Mouse (Mus musculus): ENCODE data around the gene Asna1. TPM values are rescaled to one million over a fixed set of nuclear protein-coding genes. Genes with fewer than 3 reads are reported as not detected.
A peak's percentile ranks its signal among the peaks of the same experiment; 100 is the strongest.

Asna1 gene
- total and polyA plus RNA-seq, 3 experiments: 109 to 127 (median 119) TPM

DNA sequence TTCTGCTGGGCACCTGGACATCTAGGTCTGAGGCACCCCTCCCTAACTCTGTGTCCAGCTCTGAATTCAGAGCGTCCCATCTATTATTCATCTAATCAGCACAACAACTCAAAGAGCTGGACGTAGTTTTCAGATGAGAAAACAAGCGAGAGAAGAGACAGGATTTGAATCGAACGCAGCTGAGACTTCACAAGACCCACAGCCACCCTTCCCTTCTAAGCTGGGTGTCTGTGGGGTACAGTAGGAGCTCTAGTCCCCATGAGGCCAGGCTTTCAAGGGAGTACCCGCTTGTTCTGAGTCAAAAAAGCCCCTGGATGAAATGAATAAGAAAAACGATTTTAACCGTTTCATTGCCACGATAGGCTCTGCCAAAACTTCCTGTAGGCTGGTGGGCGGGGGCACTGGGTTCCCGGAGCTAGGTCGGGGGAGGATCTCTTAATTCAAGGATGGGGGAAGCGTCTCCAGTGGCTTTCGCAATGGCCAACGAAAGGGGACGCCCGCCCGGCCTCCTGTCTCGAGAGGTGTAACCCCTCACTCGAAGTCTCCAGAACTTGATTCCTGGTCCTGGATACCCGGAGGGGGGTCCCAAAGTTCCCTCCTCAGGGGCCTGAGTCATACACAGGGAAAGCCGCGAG lies 39.9 kb downstream of the Asna1 start:
- TF ChIP-seq JUN (IDR thresholded peaks at IDR 0.05; ENCODE audit: insufficient read depth, low read depth, low read length) (no peak), POLR2AphosphoS2 (IDR thresholded peaks at IDR 0.05; ENCODE audit: low read depth, low read length) (no peak; the same call in 1 of the 2 replicates), TBP (conservative IDR thresholded peaks at IDR 0.05; ENCODE audit: low read depth, low read length) (peak; percentile 71; the same call in 1 of the 2 replicates), NRF1 (IDR thresholded peaks at IDR 0.05; ENCODE audit: low read depth, low read length) (peak; percentile 22; the same call in 1 of the 2 replicates), BHLHE40 (IDR thresholded peaks at IDR 0.05; ENCODE audit: low read depth, low read length) (no peak; the same call in 1 of the 2 replicates), EP300 (IDR thresholded peaks at IDR 0.05; ENCODE audit: low read length) (peak; percentile 39; the same call in 1 of the 2 replicates), MAZ (IDR thresholded peaks at IDR 0.05; ENCODE audit: low read depth, low read length) (peak; percentile 1; the same call in 1 of the 2 replicates), GABPA (IDR thresholded peaks at IDR 0.05; ENCODE audit: insufficient replicate concordance, low read depth, low read length) (no peak), CHD1 (IDR thresholded peaks at IDR 0.05; ENCODE audit: low read depth, low read length) (peak; percentile 67), MEF2A (IDR thresholded peaks at IDR 0.05; ENCODE audit: borderline replicate concordance, low read depth, low read length) (no peak), POLR2A (IDR thresholded peaks at IDR 0.05; ENCODE audit: low read depth, low read length) (peak; percentile 51), UBTF (IDR thresholded peaks at IDR 0.05; ENCODE audit: low read depth, low read length) (no peak)
- Histone ChIP-seq H3K4me3 (replicated peaks in 1 of 3; ENCODE audit: low read depth in 2 of 3, low read length in 2 of 3, poor library complexity in 1 of 3) (peak overlapping the region; percentile 44 to 64 (median 56)), H3K4me1 (ENCODE audit: control insufficient read depth in 1 of 2, insufficient read depth in 2 of 2) (peaks cover 45 to 68% of the 10 kb centered on the region in 2 experiments), H3K27ac (ENCODE audit: insufficient read depth, low read depth) (peak overlapping the region; percentile 94), H3K9me3 (replicated peaks; ENCODE audit: low read length) (no peaks in the 10 kb centered on the region), H3K36me3 (replicated peaks in 1 of 2; ENCODE audit: control insufficient read depth in 1 of 2, insufficient read depth in 1 of 2, low read length in 1 of 2) (no peaks in the 10 kb centered on the region), H3K79me2 (replicated peaks; ENCODE audit: control insufficient read depth, extremely low read depth, insufficient read depth, poor library complexity, severe bottlenecking) (no peaks in the 10 kb centered on the region), H3K27me3 (replicated peaks) (no peaks in the 10 kb centered on the region), H3K9ac (ENCODE audit: insufficient read depth, low read depth) (peak overlapping the region; percentile 89), H3K4me2 (ENCODE audit: insufficient read depth, low read depth, poor library complexity, severe bottlenecking) (peak overlapping the region; percentile 90)
- dilution Hi-C loops (cut with MboI; ENCODE audit: extremely low pct_ligation_motif_present, extremely low pct_unique_long_range_greater_than_20kb, low sequenced_read_pairs): no loop called here
- in situ Hi-C loops (cut with MboI; ENCODE audit: low pct_ligation_motif_present, low pct_unique_long_range_greater_than_20kb, low sequenced_read_pairs): no loop called here
- DNase-seq (ENCODE audit: extremely low read depth): peak; percentile 81

DNA sequence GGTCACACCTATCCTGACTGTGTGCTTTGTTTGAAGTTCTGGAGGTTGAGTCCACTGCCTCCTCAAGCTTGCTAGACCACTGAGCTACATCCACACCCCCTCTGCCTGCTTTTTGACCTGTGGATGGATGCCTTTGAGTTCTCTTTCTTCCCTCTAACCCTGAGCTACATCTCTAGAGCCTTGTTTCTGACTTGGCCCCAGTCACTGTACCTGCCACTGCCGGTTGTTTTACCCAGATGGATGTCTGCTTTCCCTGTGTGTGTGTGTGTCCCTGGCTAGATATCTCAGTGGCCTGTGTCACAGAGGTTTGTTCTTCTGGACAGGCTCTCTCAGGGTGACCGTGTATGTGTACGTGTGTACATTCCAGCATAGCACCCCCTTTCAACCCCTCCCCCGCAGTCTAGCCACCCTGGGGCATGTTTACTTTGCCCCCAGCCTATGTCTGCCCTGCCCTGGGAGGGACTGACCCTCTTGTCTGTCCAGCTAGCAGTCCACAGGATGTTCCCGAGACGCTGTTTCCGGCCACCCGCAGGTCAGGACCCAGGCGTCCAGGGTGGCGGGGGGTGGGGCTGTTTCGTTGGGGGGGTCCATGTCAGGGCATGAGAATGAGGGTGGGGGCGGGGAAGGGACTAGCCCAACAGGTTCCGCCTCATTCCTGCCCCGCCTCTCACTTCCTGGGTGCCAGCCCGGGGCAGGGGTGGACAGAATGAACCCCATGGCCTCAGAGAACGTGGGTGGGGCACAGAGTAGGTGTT lies 40.6 kb downstream of the Asna1 start:
- no peaks in the 10 kb centered on the region for H3K36me3 ChIP-seq (replicated peaks in 1 of 2; ENCODE audit: control insufficient read depth in 1 of 2, insufficient read depth in 1 of 2, low read length in 1 of 2)
- peak; percentile 62 for DNase-seq (ENCODE audit: extremely low read depth)
- H3K4me2 ChIP-seq (ENCODE audit: insufficient read depth, low read depth, poor library complexity, severe bottlenecking): peak overlapping the region; percentile 90
- dilution Hi-C loops (cut with MboI; ENCODE audit: extremely low pct_ligation_motif_present, extremely low pct_unique_long_range_greater_than_20kb, low sequenced_read_pairs) (no loop called here), in situ Hi-C loops (cut with MboI; ENCODE audit: low pct_ligation_motif_present, low pct_unique_long_range_greater_than_20kb, low sequenced_read_pairs) (no loop called here)
- H3K79me2 ChIP-seq (replicated peaks; ENCODE audit: control insufficient read depth, extremely low read depth, insufficient read depth, poor library complexity, severe bottlenecking): no peaks in the 10 kb centered on the region
- no peaks in the 10 kb centered on the region for H3K9me3 ChIP-seq (replicated peaks; ENCODE audit: low read length)
- H3K27me3 ChIP-seq (replicated peaks): no peaks in the 10 kb centered on the region
- H3K4me3 ChIP-seq (replicated peaks in 1 of 3; ENCODE audit: low read depth in 2 of 3, low read length in 2 of 3, poor library complexity in 1 of 3): peak overlapping the region; percentile 44 to 64 (median 56)
- H3K9ac ChIP-seq (ENCODE audit: insufficient read depth, low read depth): peak overlapping the region; percentile 89
- H3K27ac ChIP-seq (ENCODE audit: insufficient read depth, low read depth): peak overlapping the region; percentile 94
- H3K4me1 ChIP-seq (ENCODE audit: control insufficient read depth in 1 of 2, insufficient read depth in 2 of 2): peaks cover 45 to 69% of the 10 kb centered on the region in 2 experiments
- no peak for TF ChIP-seq RCOR1 (conservative IDR thresholded peaks at IDR 0.05; ENCODE audit: low read depth, low read length)
- TF ChIP-seq ZKSCAN1 (IDR thresholded peaks at IDR 0.05; ENCODE audit: borderline replicate concordance, low read depth, low read length): no peak
- no peak for TF ChIP-seq UBTF (IDR thresholded peaks at IDR 0.05; ENCODE audit: low read depth, low read length)
- no peak for TF ChIP-seq SIN3A (IDR thresholded peaks at IDR 0.05; ENCODE audit: low read length)
- 0 out of 2 replicates have a peak, but pooled peaks have one; percentile 59 for TF ChIP-seq POLR2A (IDR thresholded peaks at IDR 0.05; ENCODE audit: low read depth, low read length)
- no peak for TF ChIP-seq GABPA (IDR thresholded peaks at IDR 0.05; ENCODE audit: insufficient replicate concordance, low read depth, low read length)
- TF ChIP-seq MAZ (IDR thresholded peaks at IDR 0.05; ENCODE audit: low read depth, low read length): peak; percentile 88
- TF ChIP-seq EP300 (IDR thresholded peaks at IDR 0.05; ENCODE audit: low read length): no peak
- TF ChIP-seq MEF2A (IDR thresholded peaks at IDR 0.05; ENCODE audit: borderline replicate concordance, low read depth, low read length): peak; percentile 27; the same call in 1 of the 2 replicates
- TF ChIP-seq MAX (IDR thresholded peaks at IDR 0.05; ENCODE audit: low read length): no peak
- no peak for TF ChIP-seq TBP (conservative IDR thresholded peaks at IDR 0.05; ENCODE audit: low read depth, low read length)
- peak; percentile 65 for TF ChIP-seq CHD2 (IDR thresholded peaks at IDR 0.05; ENCODE audit: low read length)
- peak; percentile 46; the same call in 1 of the 2 replicates for TF ChIP-seq ETS1 (conservative IDR thresholded peaks at IDR 0.05; ENCODE audit: low read depth, low read length)
- TF ChIP-seq SMC3 (IDR thresholded peaks at IDR 0.05; ENCODE audit: low read depth, low read length): no peak
- no peak for TF ChIP-seq JUN (IDR thresholded peaks at IDR 0.05; ENCODE audit: insufficient read depth, low read depth, low read length)
- TF ChIP-seq RAD21 (IDR thresholded peaks at IDR 0.05; ENCODE audit: low read depth, low read length): no peak
- no peak for TF ChIP-seq ZC3H11A (IDR thresholded peaks at IDR 0.05; ENCODE audit: low read depth, low read length)
- TF ChIP-seq CHD1 (IDR thresholded peaks at IDR 0.05; ENCODE audit: low read depth, low read length): peak; percentile 8; the same call in 1 of the 2 replicates
- no peak for TF ChIP-seq POLR2AphosphoS2 (IDR thresholded peaks at IDR 0.05; ENCODE audit: low read depth, low read length)
- no peak for TF ChIP-seq KAT2A (IDR thresholded peaks at IDR 0.05; ENCODE audit: insufficient replicate concordance, low read length)
- TF ChIP-seq NRF1 (IDR thresholded peaks at IDR 0.05; ENCODE audit: low read depth, low read length): no peak
- TF ChIP-seq USF2 (conservative IDR thresholded peaks at IDR 0.05; ENCODE audit: low read depth, low read length): no peak
- no peak for TF ChIP-seq PAX5 (IDR thresholded peaks at IDR 0.05; ENCODE audit: low read length)
- TF ChIP-seq BHLHE40 (IDR thresholded peaks at IDR 0.05; ENCODE audit: low read depth, low read length): peak; percentile 25; the same call in 1 of the 2 replicates
- TF ChIP-seq JUND (conservative IDR thresholded peaks at IDR 0.05; ENCODE audit: low read depth, low read length): no peak
- peak; percentile 41; the same call in 1 of the 2 replicates for TF ChIP-seq TCF12 (IDR thresholded peaks at IDR 0.05; ENCODE audit: low read depth, low read length)
